Comparison of ENCODE assay signal across 2 mouse cellular contexts in genomic region chr12:31849601-31850000, GRCm38 (mm10).
"Had no signal": no experiment of that assay in that cellular context is flagged by ENCODE, and none has a peak within 500 bp of the region (broad histone marks: within the 10 kb centered on the region; RNA-seq: fewer than 3 reads in every experiment).

No protein-coding gene starts in this region.

- ATAC-seq: liver, postnatal 0 days had no signal

- DNase-seq: liver, postnatal 0 days; thymus, postnatal 25 days had no signal
